ENCODE assay signal across 28 mouse cellular contexts in the genomic region with DNA sequence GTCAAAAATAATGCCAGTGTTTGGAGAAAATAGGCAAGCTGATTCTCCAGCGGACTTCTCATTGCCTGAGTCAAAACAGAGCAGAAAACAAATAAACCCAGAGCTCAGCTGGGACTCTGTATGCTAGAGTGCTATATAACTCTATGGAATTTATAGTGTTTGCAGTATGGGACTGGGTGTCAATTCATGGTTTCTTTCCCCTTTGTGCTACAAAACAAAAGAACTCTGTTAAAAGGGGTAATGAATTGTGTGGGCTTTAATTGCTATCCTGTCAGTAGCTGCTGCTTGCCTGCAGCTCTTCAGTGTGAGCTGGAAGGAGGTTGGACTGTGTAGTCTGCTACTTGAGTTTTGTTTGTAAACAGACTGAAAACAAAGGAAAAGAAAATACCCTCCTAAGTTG. TPM values are rescaled to one million over a fixed set of nuclear protein-coding genes. Genes with fewer than 3 reads are reported as not detected.
DNase-seq lines count a peak whose midpoint lies in the region; ATAC-seq and TF ChIP-seq lines count a peak whose summit lies in the region.
"Had no signal": no experiment of that assay in that cellular context is flagged by ENCODE, and none has a peak within 500 bp of the region (broad histone marks: within the 10 kb centered on the region; RNA-seq: fewer than 3 reads in every experiment).

No protein-coding gene starts in this region.

- TF ChIP-seq CTCF in hindbrain, postnatal 0 days (IDR thresholded peaks at IDR 0.05; ENCODE audit: low read depth), result no peak

- no peak for DNase-seq in hindbrain, postnatal 0 days (ENCODE audit: low spot score)
- peak; percentile 3 for DNase-seq in embryo, embryonic 11 days
- peak; percentile 72 for DNase-seq in retina, postnatal 1 day
- no peak for DNase-seq in right cerebral cortex, adult 2 months (ENCODE audit: low spot score in 2 of 2)
- DNase-seq: adrenal gland, adult 2 months; cerebellum, adult 2 months; cerebellum, postnatal 25 days; heart, postnatal 36 days; kidney, adult 18-20 months; layer of hippocampus, adult 9-11 months; liver, embryonic 13.5 days; lung, adult 2 months; lung, postnatal 14 days; right cerebral cortex, postnatal 4 days; thymus, postnatal 14 days had no signal

- H3K4me2 ChIP-seq in hindbrain, embryonic 12.5 days (replicated peaks), result no peak overlapping the region
- H3K4me2 ChIP-seq in hindbrain, postnatal 0 days (ENCODE audit: low read depth, low read length), result no peak overlapping the region
- no peak overlapping the region for H3K4me2 ChIP-seq in forebrain, embryonic 16.5 days (ENCODE audit: low read length)
- no peak overlapping the region for H3K4me2 ChIP-seq in kidney, embryonic 16.5 days (replicated peaks; ENCODE audit: low read depth, low read length)
- H3K4me2 ChIP-seq: heart, embryonic 15.5 days; liver, embryonic 13.5 days; midbrain, embryonic 13.5 days had no signal

- H3K36me3 ChIP-seq in hindbrain, embryonic 12.5 days, result no peaks in the 10 kb centered on the region
- H3K36me3 ChIP-seq in hindbrain, postnatal 0 days (ENCODE audit: insufficient read depth, low read length), result no peaks in the 10 kb centered on the region
- H3K36me3 ChIP-seq in forebrain, embryonic 16.5 days (ENCODE audit: control insufficient read depth, insufficient read depth), result no peaks in the 10 kb centered on the region
- H3K36me3 ChIP-seq in kidney, embryonic 16.5 days (ENCODE audit: insufficient read depth, low read length), result no peaks in the 10 kb centered on the region
- H3K36me3 ChIP-seq: embryonic facial prominence, embryonic 10.5 days; heart, embryonic 15.5 days; liver, embryonic 13.5 days; midbrain, embryonic 13.5 days had no signal

- no peak overlapping the region for H3K27ac ChIP-seq in hindbrain, embryonic 12.5 days
- H3K27ac ChIP-seq in hindbrain, postnatal 0 days, result no peak overlapping the region
- H3K27ac ChIP-seq in forebrain, embryonic 16.5 days (ENCODE audit: low read length), result no peak overlapping the region
- H3K27ac ChIP-seq in kidney, embryonic 16.5 days (ENCODE audit: low read length), result no peak overlapping the region
- H3K27ac ChIP-seq: embryonic facial prominence, embryonic 10.5 days; heart, embryonic 15.5 days; kidney, postnatal 0 days; liver, embryonic 13.5 days; midbrain, embryonic 13.5 days had no signal

- ATAC-seq in hindbrain, embryonic 12.5 days (ENCODE audit: low FRiP score), result peak; percentile 64; the same call in 1 of the 2 replicates
- ATAC-seq in hindbrain, postnatal 0 days, result no peak
- peak; percentile 43; the same call in 1 of the 2 replicates for ATAC-seq in forebrain, embryonic 16.5 days
- ATAC-seq in kidney, embryonic 16.5 days (ENCODE audit: low FRiP score, low TSS enrichment), result no peak
- ATAC-seq: midbrain, embryonic 13.5 days had no signal

- no peaks in the 10 kb centered on the region for H3K9me3 ChIP-seq in hindbrain, embryonic 12.5 days (replicated peaks)
- no peaks in the 10 kb centered on the region for H3K9me3 ChIP-seq in hindbrain, postnatal 0 days (ENCODE audit: low read length)
- H3K9me3 ChIP-seq in forebrain, embryonic 16.5 days (ENCODE audit: control insufficient read depth, low read length), result no peaks in the 10 kb centered on the region
- H3K9me3 ChIP-seq in kidney, embryonic 16.5 days (ENCODE audit: low read length), result no peaks in the 10 kb centered on the region
- H3K9me3 ChIP-seq: embryonic facial prominence, embryonic 10.5 days; heart, embryonic 15.5 days; liver, embryonic 13.5 days; midbrain, embryonic 13.5 days had no signal

- no peaks in the 10 kb centered on the region for H3K27me3 ChIP-seq in hindbrain, embryonic 12.5 days
- H3K27me3 ChIP-seq in hindbrain, postnatal 0 days (ENCODE audit: insufficient read depth, low read length), result no peaks in the 10 kb centered on the region
- no peaks in the 10 kb centered on the region for H3K27me3 ChIP-seq in forebrain, embryonic 16.5 days (replicated peaks; ENCODE audit: control insufficient read depth, insufficient read depth, low read length)
- no peaks in the 10 kb centered on the region for H3K27me3 ChIP-seq in kidney, embryonic 16.5 days (ENCODE audit: insufficient read depth, low read length)
- H3K27me3 ChIP-seq: heart, embryonic 15.5 days; liver, embryonic 13.5 days; midbrain, embryonic 13.5 days had no signal

- no peak overlapping the region for H3K4me3 ChIP-seq in hindbrain, embryonic 12.5 days
- no peak overlapping the region for H3K4me3 ChIP-seq in hindbrain, postnatal 0 days (ENCODE audit: low read length)
- H3K4me3 ChIP-seq in forebrain, embryonic 16.5 days (replicated peaks; ENCODE audit: low read length), result no peak overlapping the region
- H3K4me3 ChIP-seq in kidney, embryonic 16.5 days (ENCODE audit: low read length), result no peak overlapping the region
- H3K4me3 ChIP-seq: embryonic facial prominence, embryonic 10.5 days; heart, embryonic 15.5 days; liver, embryonic 13.5 days; midbrain, embryonic 13.5 days had no signal

- WGBS in hindbrain, embryonic 12.5 days, result 33% methylated on average over 1 of the region's 1 CpGs
- WGBS in hindbrain, postnatal 0 days, result 30% methylated on average over 1 of the region's 1 CpGs
- 3% methylated on average over 1 of the region's 1 CpGs for WGBS in forebrain, embryonic 16.5 days
- WGBS in kidney, embryonic 16.5 days, result 26% methylated on average over 1 of the region's 1 CpGs

- no peak overlapping the region for H3K9ac ChIP-seq in hindbrain, embryonic 12.5 days
- H3K9ac ChIP-seq in hindbrain, postnatal 0 days (replicated peaks; ENCODE audit: low read length), result no peak overlapping the region
- H3K9ac ChIP-seq in forebrain, embryonic 16.5 days (replicated peaks; ENCODE audit: low read depth, low read length), result no peak overlapping the region
- no peak overlapping the region for H3K9ac ChIP-seq in kidney, embryonic 16.5 days (replicated peaks; ENCODE audit: low read length)
- H3K9ac ChIP-seq: heart, embryonic 15.5 days; liver, embryonic 13.5 days; midbrain, embryonic 13.5 days had no signal

- no peaks in the 10 kb centered on the region for H3K4me1 ChIP-seq in hindbrain, embryonic 12.5 days
- no peaks in the 10 kb centered on the region for H3K4me1 ChIP-seq in hindbrain, postnatal 0 days (ENCODE audit: insufficient read depth, low read length)
- H3K4me1 ChIP-seq in forebrain, embryonic 16.5 days (replicated peaks; ENCODE audit: control insufficient read depth, insufficient read depth, low read length), result no peaks in the 10 kb centered on the region; the same call in 1 of the 2 replicates
- H3K4me1 ChIP-seq in kidney, embryonic 16.5 days (ENCODE audit: insufficient read depth, low read length), result no peaks in the 10 kb centered on the region
- H3K4me1 ChIP-seq: embryonic facial prominence, embryonic 10.5 days; heart, embryonic 15.5 days; liver, embryonic 13.5 days; midbrain, embryonic 13.5 days had no signal

RNA-seq across cellular contexts. Expression of gene Gm12666, which starts 55.3 kb away (rescaled TPM):
- not detected in 2 replicates for polyA plus RNA-seq in hindbrain, embryonic 12.5 days (2016; fragmentation: Nextera tagmentation; extraction: Ambion mirVana)
- not detected in 2 replicates for total RNA-seq in hindbrain, postnatal 0 days (2014; rRNA removed)
- polyA plus RNA-seq in hindbrain, postnatal 0 days (2015; fragmentation: Nextera tagmentation; extraction: Ambion mirVana), result 0.26 TPM in 1 of 2 replicates, not detected in the other
- polyA plus RNA-seq in forebrain, embryonic 16.5 days (2015; fragmentation: Nextera tagmentation; extraction: Ambion mirVana), result not detected in 2 replicates
- 0.27 TPM in 1 of 2 replicates, not detected in the other for polyA plus RNA-seq in kidney, embryonic 16.5 days (2015; fragmentation: Nextera tagmentation; extraction: Ambion mirVana)
- total RNA-seq: megakaryocyte progenitor cell, adult 5-6 weeks; MEL had no signal
- polyA plus RNA-seq: adrenal gland, adult 2 months; cerebellum, adult 2 months; embryonic facial prominence, embryonic 10.5 days; gonadal fat pad, adult 2 months; heart, embryonic 15.5 days; kidney, postnatal 0 days; large intestine, adult 2 months; limb, embryonic 14.5 days; liver, embryonic 13.5 days; lung, adult 2 months; midbrain, embryonic 13.5 days; stomach, embryonic 14.5 days had no signal

Comparison
In these comparisons a context has a peak if more than half of its experiments do, and no peak if none do; other contexts are left out.
1. ATAC-seq: peak in hindbrain, embryonic 12.5 days (single experiment) and forebrain, embryonic 16.5 days (single experiment); none in hindbrain, postnatal 0 days (single experiment) and kidney, embryonic 16.5 days (single experiment).
2. DNase-seq: peak in embryo, embryonic 11 days (single experiment) and retina, postnatal 1 day (single experiment); none in hindbrain, postnatal 0 days (single experiment) and right cerebral cortex, adult 2 months (0 of 2).